Mouse (Mus musculus): ENCODE measurements around the gene Dnajc3.
"Not testable (repeated sequence)": the region's sequence is repeated elsewhere in the genome, so short reads cannot be mapped to it uniquely, and the experiment has no call there.

DNA sequence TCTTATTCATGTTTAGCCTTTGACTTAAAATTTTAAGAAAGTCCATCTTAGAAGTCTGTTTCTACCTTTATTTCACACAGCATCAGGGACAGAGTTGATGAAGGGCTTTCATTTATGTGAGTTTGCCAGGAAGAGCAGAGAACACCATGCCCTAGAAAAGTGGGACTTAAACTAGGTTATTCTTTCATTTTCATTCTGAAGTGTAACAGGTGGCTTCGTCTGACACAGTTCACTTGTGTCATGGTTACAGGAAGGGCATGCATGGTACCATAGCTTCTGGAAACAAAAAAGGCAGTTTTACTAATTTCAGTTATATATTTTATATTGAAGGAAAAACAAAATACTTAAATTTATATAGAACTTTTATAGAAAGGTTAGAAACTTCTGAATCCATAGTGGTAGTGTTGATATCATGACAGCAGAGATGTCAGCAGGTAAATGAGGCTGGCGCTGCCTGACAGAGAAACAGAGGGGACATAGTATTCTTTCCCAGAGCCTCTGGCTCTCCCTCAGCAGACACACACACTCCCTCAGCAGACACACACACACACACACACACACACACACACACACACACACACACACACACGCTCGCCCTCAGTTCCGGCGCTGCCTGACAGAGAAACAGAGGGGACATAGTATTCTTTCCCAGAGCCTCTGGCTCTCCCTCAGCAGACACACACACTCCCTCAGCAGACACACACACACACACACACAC, 44.1 kb downstream of the Dnajc3 start:
- not testable (repeated sequence) for TF ChIP-seq CHD2 (IDR thresholded peaks at IDR 0.05; ENCODE audit: low read depth, low read length); ZC3H11A (IDR thresholded peaks at IDR 0.05; ENCODE audit: borderline replicate concordance, low read depth, low read length); ZNF384 (IDR thresholded peaks at IDR 0.05; ENCODE audit: low read depth, low read length); MAFK (IDR thresholded peaks at IDR 0.05; ENCODE audit: insufficient read depth, low read depth, low read length)
